Mouse (Mus musculus) monocyte, adult 5-6 weeks (primary cell): ENCODE measurements around the gene March7. TPM values are rescaled to one million over a fixed set of nuclear protein-coding genes. Genes with fewer than 3 reads are reported as not detected.

Experiments used
- ATAC-seq: fragments of 153-309, 156-312 bp; replicated peaks from 2 replicates; pipeline ENCODE4 v1.8.0; 2017; ENCODE audit warnings: mild to moderate bottlenecking; ENCODE audit not compliant: low TSS enrichment, insufficient number of reproducible peaks, severe bottlenecking, poor library complexity, low FRiP score
- total RNA-seq: library from RNA; stranded (forward); fragments of 200-1000, 200-491, 200-594 nt; gene quantifications from 3 replicates; pipeline ENCODE4 v1.2.3, GENCODE M21; 2017

The March7 gene
- total RNA-seq, result 234 to 384 TPM (median 306 TPM) in 3 replicates

GRCm38 (mm10) chr2:60209703-60210651 is at the start of gene March7, which contains the start of gene Baz2b:
March7 (plus strand) TSS chr2:60209887.
Baz2b (minus strand) TSS chr2:60209839.
- peak; percentile 66 for ATAC-seq

- no peak for ATAC-seq
Observed at GRCm38 (mm10) chr2:60163744-60164143, 45.9 kb upstream of the March7 start.

- ATAC-seq, result no peak
Observed at GRCm38 (mm10) chr2:60165679-60166078, 44.0 kb upstream of the March7 start.

GRCm38 (mm10) chr2:60166878-60167277 is 42.8 kb upstream of the March7 start:
- ATAC-seq, result no peak

GRCm38 (mm10) chr2:60171786-60172530 is 37.7 kb upstream of the March7 start:
- ATAC-seq, result peak; percentile 83

GRCm38 (mm10) chr2:60172531-60172914 is 37.2 kb upstream of the March7 start:
- ATAC-seq, result peak; percentile 87

GRCm38 (mm10) chr2:60173190-60173589 is 36.5 kb upstream of the March7 start:
- ATAC-seq, result no peak

- no peak for ATAC-seq
Observed at GRCm38 (mm10) chr2:60173595-60173994, 36.1 kb upstream of the March7 start.

GRCm38 (mm10) chr2:60175078-60175477 is 34.6 kb upstream of the March7 start:
- ATAC-seq, result no peak

- ATAC-seq, result peak; percentile 51
Observed at GRCm38 (mm10) chr2:60176087-60176486, 33.6 kb upstream of the March7 start.

GRCm38 (mm10) chr2:60177490-60177889 is 32.2 kb upstream of the March7 start:
- no peak for ATAC-seq

GRCm38 (mm10) chr2:60181696-60182095 is 28.0 kb upstream of the March7 start:
- no peak for ATAC-seq

- ATAC-seq, result no peak
Observed at GRCm38 (mm10) chr2:60196841-60197240, 12.8 kb upstream of the March7 start.

GRCm38 (mm10) chr2:60200051-60200562 is 9.6 kb upstream of the March7 start:
- peak; percentile 54 for ATAC-seq

- ATAC-seq, result 0 out of 2 replicates have a peak, but pooled peaks have one; percentile 57
Observed at GRCm38 (mm10) chr2:60200667-60201066, 9.0 kb upstream of the March7 start.

GRCm38 (mm10) chr2:60202900-60203530 is 6.7 kb upstream of the March7 start:
- ATAC-seq, result no peak

GRCm38 (mm10) chr2:60203733-60204132 is 6.0 kb upstream of the March7 start:
- ATAC-seq, result no peak

GRCm38 (mm10) chr2:60204162-60204561 is 5.5 kb upstream of the March7 start:
- ATAC-seq, result peak; percentile 40; the same call in 1 of the 2 replicates

- ATAC-seq, result no peak
Observed at GRCm38 (mm10) chr2:60205795-60206194, 3.9 kb upstream of the March7 start.
